Mouse (Mus musculus) adrenal gland, postnatal 36 days (tissue): ENCODE results near the gene Slco3a1. TPM values are rescaled to one million over a fixed set of nuclear protein-coding genes. Genes with fewer than 3 reads are reported as not detected.
A peak's percentile ranks its signal among the peaks of the same experiment; 100 is the strongest.
"Not testable (repeated sequence)": the region's sequence is repeated elsewhere in the genome, so short reads cannot be mapped to it uniquely, and the experiment has no call there.

Experiments
- DNase-seq, 2 experiments: peaks; one replicate each; pipeline ENCODE4 v3.0.0; 2021; ENCODE audit warnings: mixed read lengths in 1 of 2
- total RNA-seq, 2 experiments: library from RNA; stranded (reverse); gene quantifications; 2 replicates each; pipeline ENCODE4 v1.2.3; 2021

The Slco3a1 gene
- total RNA-seq, 2 experiments from 2014 or later: 26.8 to 34.7 TPM

- DNase-seq: no peak
Observed at GRCm38 (mm10) chr7:74429252-74429651, 125.3 kb downstream of the Slco3a1 start.

GRCm38 (mm10) chr7:74427135-74427534 lies 127.4 kb downstream of the Slco3a1 start:
- no peak for DNase-seq

GRCm38 (mm10) chr7:74425941-74426340 lies 128.6 kb downstream of the Slco3a1 start:
- DNase-seq: no peak

GRCm38 (mm10) chr7:74423928-74424850 lies 130.4 kb downstream of the Slco3a1 start:
- DNase-seq: peak; percentile 15 to 24

GRCm38 (mm10) chr7:74423316-74423715 lies 131.3 kb downstream of the Slco3a1 start:
- no peak for DNase-seq

GRCm38 (mm10) chr7:74422731-74423130 lies 131.8 kb downstream of the Slco3a1 start:
- no peak for DNase-seq

- no peak for DNase-seq
Observed at GRCm38 (mm10) chr7:74422002-74422401, 132.6 kb downstream of the Slco3a1 start.

GRCm38 (mm10) chr7:74421591-74421990 lies 133.0 kb downstream of the Slco3a1 start:
- no peak for DNase-seq

- DNase-seq: no peak
Observed at GRCm38 (mm10) chr7:74419706-74420105, 134.9 kb downstream of the Slco3a1 start.

- DNase-seq: no peak
Observed at GRCm38 (mm10) chr7:74417009-74417408, 137.6 kb downstream of the Slco3a1 start.

GRCm38 (mm10) chr7:74415241-74415640 lies 139.3 kb downstream of the Slco3a1 start:
- DNase-seq: no peak

- no peak for DNase-seq
Observed at GRCm38 (mm10) chr7:74413738-74414716, 140.6 kb downstream of the Slco3a1 start.

- peak; percentile 14 to 36 for DNase-seq
Observed at GRCm38 (mm10) chr7:74408601-74409323, 145.8 kb downstream of the Slco3a1 start.

GRCm38 (mm10) chr7:74407851-74408250 lies 146.7 kb downstream of the Slco3a1 start:
- not testable (repeated sequence) for DNase-seq

- no peak for DNase-seq
Observed at GRCm38 (mm10) chr7:74399729-74400128, 154.9 kb downstream of the Slco3a1 start.

GRCm38 (mm10) chr7:74399154-74399553 lies 155.4 kb downstream of the Slco3a1 start:
- no peak for DNase-seq

- DNase-seq: no peak
Observed at GRCm38 (mm10) chr7:74398326-74398725, 156.3 kb downstream of the Slco3a1 start.

GRCm38 (mm10) chr7:74391451-74391873 lies 163.1 kb downstream of the Slco3a1 start:
- no peak for DNase-seq

- no peak for DNase-seq
Observed at GRCm38 (mm10) chr7:74389570-74389969, 165.0 kb downstream of the Slco3a1 start.

- peak in 1 of 2 experiments; percentile 13 for DNase-seq
Observed at GRCm38 (mm10) chr7:74386257-74386656, 168.3 kb downstream of the Slco3a1 start.

- no peak for DNase-seq
Observed at GRCm38 (mm10) chr7:74383040-74383666, 171.4 kb downstream of the Slco3a1 start.
